Mouse (Mus musculus) midbrain, embryonic 14.5 days (tissue): ENCODE data around the gene Sbf2. TPM values are rescaled to one million over a fixed set of nuclear protein-coding genes. Genes with fewer than 3 reads are reported as not detected.

ENCODE experiments used
- ATAC-seq: fragments of 200-750 bp; cut with Nextera tagmentation; 2 replicates; pipeline ENCODE4 v1.8.0; 2017; ENCODE audit warnings: moderate number of reproducible peaks, moderate library complexity; ENCODE audit not compliant: low FRiP score, low TSS enrichment
- DNase-seq: peaks from one replicate; pipeline ENCODE4 v3.0.0-alpha.2; 2015
- H3K27ac ChIP-seq: fragments of 300-500 bp; sonication (generic); replicated peaks from 2 replicates; pipeline ENCODE4 v1.5.1; 2014; ENCODE audit warnings: mild to moderate bottlenecking, low read depth, low read length, moderate library complexity
- H3K27me3 ChIP-seq: fragments of 300-500 bp; sonication (generic); 2 replicates; pipeline ENCODE4 v1.6.1; 2014; ENCODE audit warnings: low read length, control low read depth, mixed read lengths; ENCODE audit not compliant: control insufficient read depth, insufficient read depth
- H3K36me3 ChIP-seq: fragments of 300-500 bp; sonication (generic); 2 replicates; pipeline ENCODE4 v1.6.1; 2014; ENCODE audit warnings: low read length, control low read depth; ENCODE audit not compliant: control insufficient read depth, insufficient read depth
- H3K4me1 ChIP-seq: fragments of 300-500 bp; sonication (generic); 2 replicates; pipeline ENCODE4 v1.6.1; 2014; ENCODE audit warnings: mild to moderate bottlenecking, antibody characterized with exemption, low read length, control low read depth; ENCODE audit not compliant: control insufficient read depth, insufficient read depth
- H3K4me2 ChIP-seq: fragments of 300-500 bp; sonication (generic); 2 replicates; pipeline ENCODE4 v1.6.1; 2014; ENCODE audit warnings: mild to moderate bottlenecking, low read length, moderate library complexity
- H3K4me3 ChIP-seq: fragments of 300-500 bp; sonication (generic); replicated peaks from 2 replicates; pipeline ENCODE4 v1.5.1; 2014; ENCODE audit warnings: low read depth, low read length
- H3K9ac ChIP-seq: fragments of 300-500 bp; sonication (generic); replicated peaks from 2 replicates; pipeline ENCODE4 v1.6.1; 2014; ENCODE audit warnings: mild to moderate bottlenecking, low read length, moderate library complexity
- H3K9me3 ChIP-seq: fragments of 300-500 bp; sonication (generic); 2 replicates; pipeline ENCODE4 v1.6.1; 2016; ENCODE audit warnings: low read length, control low read depth, mixed read lengths; ENCODE audit not compliant: control insufficient read depth
- WGBS: fragments of 180-500 bp; shearing (Covaris S2); extraction: QIAGEN DNeasy Blood & Tissue Kit; methylation state at CpG from one replicate; pipeline ENCODE4 v1.1.7; 2014; 5-methylcytosine and 5-hydroxymethylcytosine counted together
- polyA plus RNA-seq: library from polyadenylated mRNA; unstranded; fragments of >200 nt; fragmentation: Nextera tagmentation; extraction: Ambion mirVana; gene quantifications from 2 replicates; pipeline ENCODE4 v1.2.1, GENCODE M21; 2014

Gene Sbf2
- polyA plus RNA-seq, 1 experiment from 2014 or later = 73.5 TPM

GRCm38 (mm10) chr7:110635929-110636328 lies 21.2 kb upstream of the Sbf2 start:
- no peaks in the 10 kb centered on the region for H3K4me1 ChIP-seq
- DNase-seq (no peak), ATAC-seq (no peak)
- no peak overlapping the region for H3K4me2 ChIP-seq
- H3K4me3 ChIP-seq = no peak overlapping the region
- no peak overlapping the region for H3K9ac ChIP-seq
- 72% methylated on average over 3 of the region's 3 CpGs for WGBS
- H3K27me3 ChIP-seq = peaks cover 7% of the 10 kb centered on the region; the same call in 1 of the 2 replicates
- H3K27ac ChIP-seq = no peak overlapping the region
- no peaks in the 10 kb centered on the region for H3K9me3 ChIP-seq
- H3K36me3 ChIP-seq = no peaks in the 10 kb centered on the region

DNA sequence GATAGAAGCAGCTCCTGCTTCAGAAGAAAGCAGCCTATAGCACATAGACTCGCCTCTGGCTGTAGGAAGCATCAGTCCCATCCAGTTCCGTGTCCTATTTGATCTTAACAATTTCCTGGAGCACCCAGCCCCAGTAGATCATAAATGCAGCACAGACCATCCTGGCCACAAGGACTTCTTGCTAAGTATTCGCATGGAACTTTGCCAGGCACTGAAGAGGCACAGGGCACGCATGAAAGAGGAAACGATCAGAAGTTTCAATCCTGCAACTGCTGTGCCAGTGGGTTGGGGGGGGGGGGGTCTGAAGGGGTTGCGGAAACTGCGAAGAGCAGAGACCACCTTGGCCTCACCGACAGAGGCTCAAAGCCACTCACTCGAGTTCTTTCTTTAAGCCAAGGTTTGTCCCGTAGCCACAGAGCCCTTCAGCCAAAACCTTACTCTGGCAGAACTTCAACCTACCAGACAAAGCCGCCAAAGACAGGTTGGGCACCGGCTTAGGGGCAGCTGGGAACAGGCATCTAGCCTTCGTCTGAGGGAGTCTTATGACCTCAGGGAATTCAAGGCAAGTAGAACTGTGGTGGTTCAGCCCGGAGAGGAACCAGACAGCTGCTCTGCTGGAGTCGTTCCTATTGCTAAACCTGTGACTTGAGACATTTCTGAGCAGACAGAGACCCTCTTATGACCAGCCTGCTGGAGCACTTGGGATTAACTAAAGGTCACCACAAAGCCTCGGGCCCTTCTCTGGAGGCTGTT lies 16.6 kb upstream of the Sbf2 start:
- DNase-seq (no peak), ATAC-seq (no peak)
- peaks cover 47% of the 10 kb centered on the region for H3K27me3 ChIP-seq
- no peak overlapping the region for H3K4me2 ChIP-seq
- H3K4me1 ChIP-seq = peaks cover 29% of the 10 kb centered on the region
- no peaks in the 10 kb centered on the region for H3K9me3 ChIP-seq
- H3K36me3 ChIP-seq = no peaks in the 10 kb centered on the region
- H3K9ac ChIP-seq = no peak overlapping the region
- no peak overlapping the region for H3K4me3 ChIP-seq
- WGBS = 79% methylated on average over 16 of the region's 16 CpGs
- no peak overlapping the region for H3K27ac ChIP-seq

DNA sequence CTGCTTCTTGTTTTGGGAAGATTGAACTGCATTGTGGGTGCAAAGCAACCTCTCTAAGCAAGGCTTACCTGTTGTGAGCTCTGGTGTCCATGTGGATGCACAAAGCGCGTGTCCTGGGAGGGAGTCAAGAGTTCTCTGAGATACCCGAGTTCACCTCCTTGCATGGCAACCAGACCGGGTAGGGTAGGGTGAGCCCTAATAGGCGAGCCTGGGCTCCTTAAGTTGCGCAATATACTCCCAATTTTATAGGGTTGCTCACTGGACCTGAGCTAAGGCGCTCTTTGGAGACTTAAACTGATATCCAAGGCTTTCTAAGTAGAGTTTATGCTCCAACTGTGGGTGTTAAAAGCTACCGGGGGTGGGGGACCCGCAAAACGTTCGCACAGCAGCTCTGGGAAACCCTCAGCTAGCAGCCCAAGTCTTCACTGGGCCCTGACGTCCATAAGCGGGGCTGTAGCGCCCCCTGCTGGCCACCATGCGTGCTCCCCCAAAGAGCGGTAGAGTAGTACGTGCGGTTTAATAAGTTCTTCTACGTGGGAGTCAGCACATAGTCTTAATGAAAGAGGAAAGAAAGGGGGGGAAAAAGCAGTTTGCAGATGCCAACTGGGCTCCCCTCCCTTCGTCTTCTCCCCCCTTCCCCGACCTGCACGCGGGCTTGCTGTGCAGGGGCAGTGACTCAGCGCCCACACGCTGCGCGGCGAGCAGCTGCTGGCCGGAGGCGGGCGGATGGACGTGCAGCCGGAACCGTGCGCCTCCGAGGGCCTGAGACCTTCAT lies 15.4 kb upstream of the Sbf2 start:
- Histone ChIP-seq H3K27me3 (peaks cover 58% of the 10 kb centered on the region), H3K27ac (no peak overlapping the region), H3K4me2 (peak overlapping the region; percentile 67), H3K4me3 (peak overlapping the region; percentile 30), H3K9ac (peak overlapping the region; percentile 44), H3K9me3 (no peaks in the 10 kb centered on the region), H3K36me3 (no peaks in the 10 kb centered on the region), H3K4me1 (peaks cover 30% of the 10 kb centered on the region)
- ATAC-seq (peak; percentile 85; the same call in 1 of the 2 replicates), DNase-seq (peak; percentile 96)
- 2% methylated on average over 36 of the region's 36 CpGs for WGBS

GRCm38 (mm10) chr7:110628611-110629354 lies 14.1 kb upstream of the Sbf2 start:
- Histone ChIP-seq H3K36me3 (no peaks in the 10 kb centered on the region), H3K9ac (peak overlapping the region; percentile 39; the same call in 1 of the 2 replicates), H3K4me3 (peak overlapping the region; percentile 36), H3K27ac (no peak overlapping the region), H3K4me2 (peak overlapping the region; percentile 73), H3K27me3 (peaks cover 65% of the 10 kb centered on the region), H3K9me3 (no peaks in the 10 kb centered on the region), H3K4me1 (peaks cover 30% of the 10 kb centered on the region)
- ATAC-seq = no peak
- 2% methylated on average over 33 of the region's 33 CpGs for WGBS
- DNase-seq = peak; percentile 66

DNA sequence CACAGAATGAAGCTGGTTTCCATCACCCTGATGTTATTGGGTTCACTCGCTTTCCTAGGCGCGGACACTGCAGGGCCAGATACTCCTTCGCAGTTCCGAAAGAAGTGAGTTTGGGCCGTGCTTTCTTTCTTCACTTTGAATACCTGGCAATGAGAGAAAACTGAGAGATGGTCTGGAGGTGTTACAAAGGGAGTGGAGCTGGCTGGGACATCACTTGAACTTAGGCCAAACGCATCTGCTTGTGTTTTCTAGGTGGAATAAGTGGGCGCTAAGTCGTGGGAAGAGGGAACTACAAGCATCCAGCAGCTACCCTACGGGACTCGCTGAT lies 13.5 kb upstream of the Sbf2 start:
- no peak for DNase-seq
- Histone ChIP-seq H3K27me3 (peaks cover 65% of the 10 kb centered on the region), H3K9me3 (no peaks in the 10 kb centered on the region), H3K9ac (no peak overlapping the region; the same call in 1 of the 2 replicates), H3K4me3 (peak overlapping the region; percentile 36), H3K4me2 (peak overlapping the region; percentile 73), H3K4me1 (peaks cover 30% of the 10 kb centered on the region), H3K36me3 (no peaks in the 10 kb centered on the region), H3K27ac (no peak overlapping the region)
- no peak for ATAC-seq
- WGBS = 2% methylated on average over 11 of the region's 11 CpGs

- 1% methylated on average over 30 of the region's 30 CpGs for WGBS
- ATAC-seq (no peak; the same call in 1 of the 2 replicates), DNase-seq (peak; percentile 75)
- no peak within 1 kb of the TSS; the same call in 1 of the 2 replicates for H3K9ac ChIP-seq
- H3K36me3 ChIP-seq = no peaks in the 10 kb centered on the region
- H3K27me3 ChIP-seq = peaks cover 65% of the 10 kb centered on the region
- H3K4me3 ChIP-seq = peak within 1 kb of the TSS; percentile 36
- H3K4me2 ChIP-seq = peak within 1 kb of the TSS; percentile 73
- H3K9me3 ChIP-seq = no peaks in the 10 kb centered on the region
- H3K27ac ChIP-seq = no peak within 1 kb of the TSS
- peaks cover 30% of the 10 kb centered on the region for H3K4me1 ChIP-seq
Observed at GRCm38 (mm10) chr7:110627486-110628272, 13.0 kb upstream of the Sbf2 start, which contains the start of gene Adm. Adm (plus strand) TSS chr7:110627661.

GRCm38 (mm10) chr7:110627099-110627482 lies 12.4 kb upstream of the Sbf2 start:
- Histone ChIP-seq H3K9me3 (no peaks in the 10 kb centered on the region), H3K36me3 (no peaks in the 10 kb centered on the region), H3K4me3 (peak overlapping the region; percentile 36), H3K4me1 (peaks cover 30% of the 10 kb centered on the region), H3K27ac (no peak overlapping the region), H3K9ac (no peak overlapping the region), H3K27me3 (peaks cover 65% of the 10 kb centered on the region), H3K4me2 (peak overlapping the region; percentile 73)
- DNase-seq (peak; percentile 38), ATAC-seq (no peak)
- 3% methylated on average over 12 of the region's 12 CpGs for WGBS
